Mouse (Mus musculus) gonadal fat pad, adult 2 months (tissue): ENCODE data around the gene Baiap2. TPM values are rescaled to one million over a fixed set of nuclear protein-coding genes. Genes with fewer than 3 reads are reported as not detected.

Experiments
- DNase-seq: peaks from one replicate; pipeline ENCODE4 v3.0.0-alpha.2; 2012; ENCODE audit warnings: low read depth
- polyA plus RNA-seq: library from polyadenylated mRNA; depleted of rRNA; stranded (reverse); fragments of >200 nt; gene quantifications from 2 replicates; pipeline ENCODE4 v1.2.3, GENCODE M21; 2012

Baiap2 gene
- polyA plus RNA-seq, 1 experiment: 90.7 TPM

GRCm38 (mm10) chr11:119947426-119947825 is 4.9 kb downstream of the Baiap2 start:
- no peak for DNase-seq

GRCm38 (mm10) chr11:119947897-119948296 is 5.3 kb downstream of the Baiap2 start:
- DNase-seq: no peak

- no peak for DNase-seq
Measured at GRCm38 (mm10) chr11:119948305-119948704, 5.7 kb downstream of the Baiap2 start.

- DNase-seq: no peak
Measured at GRCm38 (mm10) chr11:119948803-119949202, 6.2 kb downstream of the Baiap2 start.

- no peak for DNase-seq
Measured at GRCm38 (mm10) chr11:119950535-119950934, 8.0 kb downstream of the Baiap2 start.

GRCm38 (mm10) chr11:119951326-119951725 is 8.8 kb downstream of the Baiap2 start:
- DNase-seq: no peak

GRCm38 (mm10) chr11:119952429-119953224 is 10.1 kb downstream of the Baiap2 start:
- no peak for DNase-seq

GRCm38 (mm10) chr11:119954233-119954632 is 11.7 kb downstream of the Baiap2 start:
- DNase-seq: no peak

- no peak for DNase-seq
Measured at GRCm38 (mm10) chr11:119954749-119955337, 12.3 kb downstream of the Baiap2 start.

- DNase-seq: no peak
Measured at GRCm38 (mm10) chr11:119955432-119955831, 12.9 kb downstream of the Baiap2 start.

- no peak for DNase-seq
Measured at GRCm38 (mm10) chr11:119956590-119956989, 14.0 kb downstream of the Baiap2 start.

- DNase-seq: no peak
Measured at GRCm38 (mm10) chr11:119958856-119959255, 16.3 kb downstream of the Baiap2 start.

GRCm38 (mm10) chr11:119959714-119960113 is 17.2 kb downstream of the Baiap2 start:
- no peak for DNase-seq

GRCm38 (mm10) chr11:119960671-119961070 is 18.1 kb downstream of the Baiap2 start:
- DNase-seq: no peak

GRCm38 (mm10) chr11:119961511-119961910 is 18.9 kb downstream of the Baiap2 start:
- no peak for DNase-seq

- DNase-seq: no peak
Measured at GRCm38 (mm10) chr11:119965053-119965452, 22.5 kb downstream of the Baiap2 start.

GRCm38 (mm10) chr11:119966294-119966693 is 23.7 kb downstream of the Baiap2 start:
- DNase-seq: no peak

- DNase-seq: no peak
Measured at GRCm38 (mm10) chr11:119967401-119967800, 24.8 kb downstream of the Baiap2 start.

- no peak for DNase-seq
Measured at GRCm38 (mm10) chr11:119967892-119968291, 25.3 kb downstream of the Baiap2 start.

- DNase-seq: no peak
Measured at GRCm38 (mm10) chr11:119970021-119970851, 27.7 kb downstream of the Baiap2 start.

- no peak for DNase-seq
Measured at GRCm38 (mm10) chr11:119973789-119974188, 31.2 kb downstream of the Baiap2 start.

- DNase-seq: peak; percentile 99
Measured at GRCm38 (mm10) chr11:119975739-119976501, 33.4 kb downstream of the Baiap2 start.
